Mouse (Mus musculus) stomach, embryonic 14.5 days (tissue): Measurements from ENCODE around the gene Arhgap31. TPM values are rescaled to one million over a fixed set of nuclear protein-coding genes. Genes with fewer than 3 reads are reported as not detected.
A peak's percentile ranks its signal among the peaks of the same experiment; 100 is the strongest.

Experiments
- ATAC-seq: fragments of 200-750 bp; cut with Nextera tagmentation; 2 replicates; pipeline ENCODE4 v1.8.0; 2017; ENCODE audit warnings: low read depth, moderate TSS enrichment; ENCODE audit not compliant: insufficient number of reproducible peaks, insufficient read depth, low FRiP score
- H3K27ac ChIP-seq: fragments of 300-500 bp; sonication (generic); 2 replicates; pipeline ENCODE4 v1.5.1; 2014; ENCODE audit warnings: mild to moderate bottlenecking, low read length, moderate library complexity, mixed read lengths
- H3K27me3 ChIP-seq: fragments of 300-500 bp; sonication (generic); 2 replicates; pipeline ENCODE4 v1.6.1; 2014; ENCODE audit warnings: low read length, control low read depth, mixed read lengths; ENCODE audit not compliant: control insufficient read depth, insufficient read depth
- H3K36me3 ChIP-seq: fragments of 300-500 bp; sonication (generic); 2 replicates; pipeline ENCODE4 v1.6.1; 2014; ENCODE audit warnings: mild to moderate bottlenecking, control low read depth, low read length, moderate library complexity, mixed read lengths; ENCODE audit not compliant: control insufficient read depth, insufficient read depth
- H3K4me1 ChIP-seq: fragments of 300-500 bp; sonication (generic); 2 replicates; pipeline ENCODE4 v1.6.1; 2014; ENCODE audit warnings: low read length, control low read depth, mixed read lengths; ENCODE audit not compliant: control insufficient read depth, insufficient read depth
- H3K4me2 ChIP-seq: fragments of 300-500 bp; sonication (generic); replicated peaks from 2 replicates; pipeline ENCODE4 v1.6.1; 2014; ENCODE audit warnings: low read depth, low read length, control low read depth
- H3K4me3 ChIP-seq: fragments of 300-500 bp; sonication (generic); 2 replicates; pipeline ENCODE4 v1.5.1; 2014; ENCODE audit warnings: low read depth, low read length, control low read depth
- H3K9ac ChIP-seq: fragments of 300-500 bp; sonication (generic); replicated peaks from 2 replicates; pipeline ENCODE4 v1.6.1; 2014; ENCODE audit warnings: low read depth, mild to moderate bottlenecking, control low read depth, low read length, moderate library complexity, mixed read lengths
- H3K9me3 ChIP-seq: fragments of 300-500 bp; sonication (generic); 2 replicates; pipeline ENCODE4 v1.6.1; 2016; ENCODE audit warnings: low read depth, low read length, control low read depth; ENCODE audit not compliant: control insufficient read depth
- WGBS: fragments of 180-500 bp; shearing (Covaris S2); extraction: QIAGEN DNeasy Blood & Tissue Kit; methylation state at CpG from one replicate; pipeline ENCODE4 v1.1.7; 2014; 5-methylcytosine and 5-hydroxymethylcytosine counted together
- polyA plus RNA-seq: library from polyadenylated mRNA; unstranded; fragments of >200 nt; fragmentation: Nextera tagmentation; extraction: Ambion mirVana; gene quantifications from 2 replicates; pipeline ENCODE4 v1.2.1, GENCODE M21; 2014

Arhgap31 gene
- polyA plus RNA-seq: 13.6 and 14.8 TPM in 2 replicates

DNA sequence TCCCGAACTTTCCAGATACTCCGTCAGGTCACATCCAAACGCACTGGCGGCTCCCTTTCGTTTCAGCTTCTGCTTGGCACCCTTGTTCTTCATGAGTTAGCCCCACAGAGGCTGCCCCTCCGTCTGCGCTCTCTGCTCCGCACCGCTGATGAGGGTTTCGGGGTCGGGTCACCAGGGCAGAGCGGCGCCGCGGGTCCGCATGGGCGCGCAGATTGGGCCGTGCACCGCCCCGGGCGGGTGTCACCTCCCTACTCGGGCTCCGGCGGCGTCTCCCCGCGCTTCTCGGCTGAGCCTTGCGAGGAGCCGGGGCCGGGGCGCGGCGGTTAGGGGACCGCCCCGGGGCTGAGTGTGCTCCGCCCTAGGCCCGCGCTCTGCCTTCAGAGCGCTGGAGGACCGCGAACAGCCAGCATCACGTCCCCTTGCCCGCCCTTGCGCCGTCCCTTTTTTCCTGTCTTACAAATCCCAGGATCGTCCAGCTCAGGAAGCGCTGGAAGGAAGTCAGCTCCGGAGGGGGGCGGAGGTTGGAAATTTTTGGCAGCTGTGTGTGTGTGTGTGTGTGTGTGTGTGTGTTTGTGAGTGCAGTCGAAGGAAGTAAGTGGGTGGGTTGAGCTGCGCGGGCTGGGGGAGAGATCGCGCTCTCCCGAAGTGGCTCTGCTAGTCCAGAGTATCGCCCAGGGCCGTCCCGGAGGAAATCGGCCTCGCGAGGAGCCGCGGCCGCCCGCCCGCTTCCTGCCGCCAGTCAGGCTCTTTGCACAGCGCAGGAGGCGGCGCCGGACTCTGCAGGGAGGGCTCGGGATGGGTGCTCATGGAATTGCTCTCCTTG, at the start of gene Arhgap31:
Gene Arhgap31, minus strand, starts transcription at position 694 of the 823 bp plus-strand sequence.
- peak; percentile 90 for ATAC-seq

DNA sequence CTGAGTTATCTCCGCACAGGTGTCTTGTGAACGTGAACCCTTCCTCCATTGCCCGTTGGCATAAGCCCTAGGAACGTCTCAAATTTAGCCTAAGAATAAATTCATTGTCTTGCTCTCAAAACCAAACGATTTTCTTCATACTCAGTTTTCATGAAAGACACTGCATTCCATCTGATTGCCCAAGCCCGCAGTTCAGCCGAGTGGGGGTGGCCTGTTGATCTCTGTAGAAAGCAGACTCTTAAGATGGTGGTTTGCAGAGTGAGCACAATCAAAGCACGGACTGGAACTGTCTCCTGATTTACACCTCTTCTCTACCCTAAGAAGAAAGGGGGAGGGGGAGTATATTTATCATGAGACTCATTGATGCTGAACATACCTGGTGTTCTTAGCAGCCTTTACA, 49.3 kb upstream of the Arhgap31 start:
- Histone ChIP-seq H3K9me3 (no peaks in the 10 kb centered on the region), H3K4me3 (no peak overlapping the region), H3K4me1 (no peaks in the 10 kb centered on the region), H3K27ac (no peak overlapping the region), H3K27me3 (no peaks in the 10 kb centered on the region), H3K4me2 (no peak overlapping the region), H3K9ac (no peak overlapping the region), H3K36me3 (peaks cover 5% of the 10 kb centered on the region; the same call in 1 of the 2 replicates)
- no peak for ATAC-seq
- 86% methylated on average over 8 of the region's 8 CpGs for WGBS

More for the DNA sequence above, at the start of gene Arhgap31:
- H3K36me3 ChIP-seq: no peaks in the 10 kb centered on the region
- H3K27ac ChIP-seq: peak within 1 kb of the TSS; percentile 94
- no peaks in the 10 kb centered on the region for H3K4me1 ChIP-seq
- no peaks in the 10 kb centered on the region for H3K9me3 ChIP-seq
- peak within 1 kb of the TSS; percentile 71 for H3K4me2 ChIP-seq
- no peaks in the 10 kb centered on the region for H3K27me3 ChIP-seq
- H3K4me3 ChIP-seq: peak within 1 kb of the TSS; percentile 61
- under 1% methylated on average over 74 of the region's 74 CpGs for WGBS
- peak within 1 kb of the TSS; percentile 52 for H3K9ac ChIP-seq

GRCm38 (mm10) chr16:38761972-38762371, 48.9 kb upstream of the Arhgap31 start:
- no peak overlapping the region for H3K4me3 ChIP-seq

GRCm38 (mm10) chr16:38760834-38761375, 47.8 kb upstream of the Arhgap31 start:
- H3K27ac ChIP-seq: no peak overlapping the region
- H3K9me3 ChIP-seq: no peaks in the 10 kb centered on the region
- peaks cover 2% of the 10 kb centered on the region; the same call in 1 of the 2 replicates for H3K4me1 ChIP-seq
- H3K4me3 ChIP-seq: no peak overlapping the region
- no peak for ATAC-seq
- peaks cover 5% of the 10 kb centered on the region; the same call in 1 of the 2 replicates for H3K36me3 ChIP-seq
- no peaks in the 10 kb centered on the region for H3K27me3 ChIP-seq
- 81% methylated on average over 6 of the region's 6 CpGs for WGBS
- no peak overlapping the region for H3K9ac ChIP-seq
- no peak overlapping the region for H3K4me2 ChIP-seq

More at GRCm38 (mm10) chr16:38761972-38762371, 48.9 kb upstream of the Arhgap31 start:
- Histone ChIP-seq H3K27ac (no peak overlapping the region), H3K9ac (no peak overlapping the region), H3K4me1 (no peaks in the 10 kb centered on the region), H3K4me2 (no peak overlapping the region), H3K27me3 (no peaks in the 10 kb centered on the region), H3K36me3 (peaks cover 5% of the 10 kb centered on the region; the same call in 1 of the 2 replicates), H3K9me3 (no peaks in the 10 kb centered on the region)
- ATAC-seq: no peak
- 82% methylated on average over 5 of the region's 5 CpGs for WGBS

DNA sequence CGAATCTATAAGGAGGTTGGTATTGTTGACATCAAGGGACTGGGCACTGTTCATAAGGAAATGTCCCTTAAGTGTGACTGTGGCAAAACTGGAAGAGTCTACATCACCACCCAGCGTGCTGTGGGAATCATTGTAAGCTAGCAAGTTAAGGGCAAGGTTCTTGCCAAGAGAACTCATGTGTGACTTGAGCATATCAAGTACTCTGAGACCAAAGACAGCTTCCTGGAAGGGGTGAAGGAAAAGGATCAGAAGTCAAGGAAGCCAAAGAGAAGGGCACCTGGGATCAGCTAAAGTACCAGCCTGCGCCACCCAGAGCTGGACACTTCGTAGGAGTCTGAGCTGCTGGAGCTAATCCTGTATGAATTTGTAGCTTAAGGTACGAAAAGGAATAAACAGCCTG, 47.2 kb upstream of the Arhgap31 start:
- WGBS: 93% methylated on average over 5 of the region's 5 CpGs
- Histone ChIP-seq H3K36me3 (peaks cover 5% of the 10 kb centered on the region; the same call in 1 of the 2 replicates), H3K27ac (no peak overlapping the region), H3K9ac (no peak overlapping the region), H3K4me1 (peaks cover 3% of the 10 kb centered on the region; the same call in 1 of the 2 replicates), H3K9me3 (no peaks in the 10 kb centered on the region), H3K27me3 (no peaks in the 10 kb centered on the region), H3K4me2 (no peak overlapping the region), H3K4me3 (no peak overlapping the region)
- no peak for ATAC-seq

- WGBS: 80% methylated on average over 12 of the region's 12 CpGs
- H3K4me3 ChIP-seq: no peak overlapping the region
- no peaks in the 10 kb centered on the region for H3K9me3 ChIP-seq
- no peak for ATAC-seq
- H3K4me2 ChIP-seq: no peak overlapping the region
- no peak overlapping the region for H3K9ac ChIP-seq
- no peaks in the 10 kb centered on the region for H3K27me3 ChIP-seq
- peaks cover 3% of the 10 kb centered on the region; the same call in 1 of the 2 replicates for H3K4me1 ChIP-seq
- H3K27ac ChIP-seq: no peak overlapping the region; the same call in 1 of the 2 replicates
- H3K36me3 ChIP-seq: peaks cover 5% of the 10 kb centered on the region; the same call in 1 of the 2 replicates
Observed at GRCm38 (mm10) chr16:38758104-38758861, 45.2 kb upstream of the Arhgap31 start.

GRCm38 (mm10) chr16:38757626-38758025, 44.6 kb upstream of the Arhgap31 start:
- Histone ChIP-seq H3K9me3 (no peaks in the 10 kb centered on the region), H3K4me2 (no peak overlapping the region), H3K27me3 (no peaks in the 10 kb centered on the region), H3K36me3 (peaks cover 5% of the 10 kb centered on the region; the same call in 1 of the 2 replicates), H3K27ac (peak overlapping the region; percentile 21; the same call in 1 of the 2 replicates), H3K4me1 (peaks cover 3% of the 10 kb centered on the region; the same call in 1 of the 2 replicates), H3K4me3 (no peak overlapping the region), H3K9ac (no peak overlapping the region)
- ATAC-seq: no peak
- WGBS: 94% methylated on average over 19 of the region's 19 CpGs

GRCm38 (mm10) chr16:38756572-38756971, 43.5 kb upstream of the Arhgap31 start:
- no peak for ATAC-seq
- H3K27ac ChIP-seq: no peak overlapping the region; the same call in 1 of the 2 replicates

More at GRCm38 (mm10) chr16:38756572-38756971, 43.5 kb upstream of the Arhgap31 start:
- H3K9ac ChIP-seq: no peak overlapping the region
- no peak overlapping the region for H3K4me2 ChIP-seq
- no peaks in the 10 kb centered on the region for H3K9me3 ChIP-seq
- H3K4me1 ChIP-seq: peaks cover 3% of the 10 kb centered on the region; the same call in 1 of the 2 replicates
- H3K27me3 ChIP-seq: no peaks in the 10 kb centered on the region
- H3K36me3 ChIP-seq: peaks cover 5% of the 10 kb centered on the region; the same call in 1 of the 2 replicates
- no peak overlapping the region for H3K4me3 ChIP-seq
- WGBS: 62% methylated on average over 4 of the region's 4 CpGs
